Mouse (Mus musculus): ENCODE results near the gene Cpsf7.
"Not testable (repeated sequence)": the region's sequence is repeated elsewhere in the genome, so short reads cannot be mapped to it uniquely, and the experiment has no call there.

The Cpsf7 gene

DNA sequence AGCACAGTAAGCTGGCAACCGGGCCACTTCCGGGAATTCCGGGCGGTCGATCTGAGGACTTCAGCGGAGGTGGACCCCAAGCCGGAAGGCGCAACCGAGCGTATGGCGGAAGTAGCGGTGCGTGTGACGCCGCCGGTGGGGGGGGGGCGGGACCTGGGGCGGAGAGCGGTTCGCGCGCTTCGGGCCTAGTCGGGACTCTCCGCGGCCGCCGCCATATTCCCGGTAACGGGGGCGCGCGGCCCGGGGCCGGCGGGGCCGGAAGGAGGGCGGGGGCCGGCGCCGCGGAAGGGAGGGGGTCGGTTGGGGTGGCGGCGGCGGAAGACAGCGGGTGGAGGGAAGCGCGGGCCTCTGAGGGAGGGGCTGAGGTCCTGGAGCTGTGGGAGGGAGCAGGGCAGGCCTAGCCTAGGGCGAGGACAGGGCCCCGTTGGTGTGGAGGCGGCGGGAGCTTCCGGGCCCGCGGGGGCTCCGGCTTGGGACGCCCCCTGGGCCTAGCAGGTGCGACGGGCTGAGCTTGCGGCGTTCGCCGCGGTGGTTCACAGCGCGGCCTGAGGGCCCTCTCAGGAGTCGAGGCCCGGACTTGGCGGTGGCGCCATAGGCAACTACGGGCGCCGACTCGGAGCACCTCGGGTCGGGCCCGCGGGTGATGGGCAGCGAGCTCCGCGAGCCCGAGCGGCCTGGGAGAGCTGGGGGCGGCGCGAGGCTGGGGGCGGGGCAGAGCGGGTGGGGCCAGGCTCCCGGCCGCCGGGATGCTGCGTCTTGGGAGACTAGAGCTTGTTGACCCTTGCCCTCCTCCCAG is at the start of gene Cpsf7:
Gene Cpsf7, plus strand, starts transcription at position 161 of the 796 bp plus-strand sequence.
- in situ Hi-C loops (cut with MboI, MseI), result no loop called here

DNA sequence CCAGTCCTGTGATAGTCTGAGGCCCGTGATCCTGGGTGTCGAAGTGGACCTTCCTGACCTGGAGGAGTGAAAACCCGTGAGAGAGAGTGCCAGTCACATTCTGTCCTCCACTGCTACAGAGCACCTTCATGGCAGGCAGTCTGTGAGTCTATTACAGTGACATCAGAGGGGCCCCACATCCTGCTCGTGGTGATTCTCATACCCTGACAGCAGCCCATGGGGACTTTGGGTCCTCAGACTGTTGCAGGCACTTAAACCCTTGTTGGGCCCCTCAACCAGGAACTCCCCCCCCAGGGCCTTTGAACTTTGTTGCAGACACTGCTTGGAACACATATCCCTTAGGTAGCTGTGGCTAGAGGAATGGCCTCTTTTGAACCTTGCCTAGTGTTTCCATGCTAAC is 45.5 kb upstream of the Cpsf7 start:
- in situ Hi-C loops (cut with MboI, MseI), result no loop called here

DNA sequence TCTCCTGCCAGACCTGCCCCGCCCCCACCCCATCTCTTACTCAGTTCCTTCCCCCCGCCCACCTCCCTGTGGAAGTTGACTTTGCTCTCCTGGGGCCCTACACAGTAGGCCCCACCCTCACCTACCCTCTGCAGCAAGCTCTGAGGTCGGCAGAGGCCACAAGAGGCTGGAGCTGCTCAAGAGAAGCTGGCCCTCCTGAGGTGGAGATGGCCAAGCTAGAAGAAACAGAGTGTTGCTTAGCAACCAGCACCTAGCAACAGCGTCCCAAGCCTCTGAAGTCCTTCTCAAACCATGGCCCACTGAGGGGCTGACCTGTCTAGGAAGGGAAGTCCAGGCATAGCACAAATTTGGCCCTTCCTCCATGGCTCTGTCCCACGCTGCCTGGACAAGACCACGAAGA is 42.4 kb upstream of the Cpsf7 start, which contains the start of gene Ppp1r32:
Gene Ppp1r32, minus strand, starts transcription at position 226 of the 400 bp plus-strand sequence.
- in situ Hi-C loops (cut with MboI, MseI), result no loop called here

DNA sequence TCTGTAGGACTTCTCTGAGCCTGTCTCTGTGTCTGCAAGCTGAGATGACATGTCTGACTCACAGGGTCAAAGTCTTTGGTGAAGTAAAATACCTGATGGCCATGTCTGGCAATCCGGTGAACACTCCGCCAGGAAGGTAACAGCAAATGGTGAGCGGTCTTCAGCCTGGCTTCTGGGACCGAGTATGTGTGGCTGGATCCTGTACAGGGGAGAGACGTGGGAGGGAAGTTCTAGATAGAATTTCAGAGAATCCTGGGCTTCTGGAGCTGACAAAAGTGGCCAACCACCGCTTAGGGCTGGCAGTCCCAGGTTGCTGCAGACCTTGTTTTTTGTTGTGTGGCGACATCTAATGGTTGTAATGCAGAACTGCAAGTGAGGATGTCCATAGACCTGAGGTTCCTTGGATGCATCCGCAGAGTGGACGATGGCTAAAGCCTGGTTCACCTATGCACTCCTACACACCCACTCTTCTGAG is 38.8 kb upstream of the Cpsf7 start:
- in situ Hi-C loops (cut with MboI, MseI), result loop anchor here (5.0 kb wide), 1 partner anchor 34 kb away; no protein-coding TSS in a partner anchor

DNA sequence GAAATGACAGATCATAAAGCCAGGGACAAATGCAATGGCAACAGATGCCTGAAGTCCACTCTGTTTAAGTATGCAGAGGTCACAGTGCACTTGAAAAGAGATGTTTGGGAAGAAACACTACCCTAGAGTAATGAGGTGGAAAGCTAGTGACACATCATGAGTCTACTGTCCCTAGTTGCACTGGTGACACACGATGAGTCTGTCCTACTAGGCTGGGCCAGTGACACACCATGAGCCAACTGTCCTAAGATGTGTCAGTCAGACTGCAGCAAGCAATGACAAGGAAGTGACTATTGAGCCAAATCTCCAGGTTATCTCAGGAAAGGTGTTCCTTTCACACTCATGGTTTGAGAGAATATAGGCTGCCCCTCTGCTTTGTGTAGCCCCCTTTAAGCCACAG is 29.4 kb upstream of the Cpsf7 start:
- in situ Hi-C loops (cut with MboI, MseI), result no loop called here

DNA sequence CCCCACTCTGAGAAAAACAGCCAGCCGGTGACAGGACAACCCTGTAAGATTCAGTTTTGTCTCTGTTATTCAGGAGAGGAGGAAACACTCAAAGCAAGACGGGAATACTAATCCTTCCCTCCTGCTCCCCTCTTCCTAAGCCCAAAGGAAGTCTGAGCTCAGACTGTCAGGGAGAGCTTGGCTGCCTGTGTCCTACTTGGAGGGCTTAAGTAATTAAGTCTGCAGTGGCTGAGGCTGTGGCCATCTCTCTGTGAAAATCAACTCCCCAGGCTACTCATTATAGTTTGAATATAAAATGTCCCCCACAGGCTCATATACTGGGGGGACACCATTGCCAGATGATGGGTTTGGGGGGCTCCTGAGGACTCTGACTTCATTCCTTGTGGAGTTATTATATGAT is 28.1 kb upstream of the Cpsf7 start:
- in situ Hi-C loops (cut with MboI, MseI), result no loop called here

DNA sequence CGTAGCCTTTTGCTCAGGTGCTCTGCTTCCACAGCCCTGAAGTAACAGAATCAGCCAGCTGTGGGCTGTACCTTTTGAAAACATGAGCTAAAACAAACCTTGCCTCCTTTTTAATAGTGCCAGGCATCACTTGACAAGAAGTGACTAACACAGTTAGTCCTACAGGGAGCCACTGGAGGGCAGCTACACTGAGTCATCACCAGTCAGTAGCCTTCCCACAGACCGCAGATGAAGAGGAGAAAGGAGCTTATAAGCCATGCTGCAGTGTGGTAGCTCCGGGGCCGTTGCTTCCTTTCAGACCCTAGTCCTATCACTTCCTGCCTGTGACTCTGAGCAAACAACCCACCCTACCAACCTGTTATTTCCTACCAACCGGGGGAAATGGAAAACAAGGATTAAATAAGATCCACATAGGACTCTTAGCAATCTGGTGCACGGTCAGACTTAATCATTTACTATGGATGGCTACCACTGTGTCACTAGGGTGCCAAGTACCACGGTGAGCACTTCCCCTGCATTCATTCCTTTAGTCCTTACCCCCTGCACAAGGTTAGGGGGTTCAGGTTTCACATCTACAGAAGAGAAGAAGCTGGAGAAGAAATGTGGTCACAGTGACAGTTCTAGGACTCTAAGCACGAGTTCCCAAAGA is 27.4 kb upstream of the Cpsf7 start:
- in situ Hi-C loops (cut with MboI, MseI), result no loop called here

DNA sequence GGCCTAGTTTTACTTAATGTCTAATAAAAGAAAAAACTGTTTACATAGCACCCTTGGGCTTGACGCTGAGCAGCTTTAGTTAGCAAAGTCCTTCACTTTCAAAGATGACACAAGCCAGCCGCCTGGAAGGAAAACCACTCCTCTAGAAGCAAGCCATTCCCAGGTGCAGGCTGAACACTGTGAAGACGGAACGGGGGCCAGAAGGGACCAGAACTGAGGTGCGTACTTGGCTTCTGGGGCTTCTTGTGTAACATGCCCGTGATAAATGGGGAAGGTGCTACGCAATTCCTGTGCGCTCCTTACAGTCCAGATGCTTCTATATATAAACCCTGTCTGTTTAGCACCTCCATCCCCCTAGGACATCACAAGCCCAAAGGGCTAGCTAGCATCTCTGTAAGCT is 24.5 kb upstream of the Cpsf7 start:
- in situ Hi-C loops (cut with MboI, MseI), result no loop called here

DNA sequence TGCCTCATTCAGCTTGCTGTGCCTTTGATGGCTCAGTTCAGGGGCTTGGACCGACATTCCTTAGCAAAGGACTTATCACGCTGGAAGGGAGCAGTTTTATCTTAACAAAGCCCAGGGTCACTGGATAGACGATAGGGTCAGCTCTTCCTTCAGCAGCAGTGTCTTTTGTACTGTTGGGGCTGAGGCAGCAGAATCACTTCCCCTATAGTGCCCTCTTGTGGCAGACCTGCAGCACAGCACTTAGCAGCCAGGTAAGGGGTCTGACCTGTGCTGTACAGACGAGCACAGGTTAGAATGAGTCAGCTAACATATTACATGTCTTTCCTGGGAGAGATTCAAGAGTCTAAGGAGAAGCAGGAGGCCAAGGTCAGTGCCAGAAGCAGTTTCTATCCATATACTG is 22.5 kb upstream of the Cpsf7 start:
- in situ Hi-C loops (cut with MboI, MseI), result no loop called here

DNA sequence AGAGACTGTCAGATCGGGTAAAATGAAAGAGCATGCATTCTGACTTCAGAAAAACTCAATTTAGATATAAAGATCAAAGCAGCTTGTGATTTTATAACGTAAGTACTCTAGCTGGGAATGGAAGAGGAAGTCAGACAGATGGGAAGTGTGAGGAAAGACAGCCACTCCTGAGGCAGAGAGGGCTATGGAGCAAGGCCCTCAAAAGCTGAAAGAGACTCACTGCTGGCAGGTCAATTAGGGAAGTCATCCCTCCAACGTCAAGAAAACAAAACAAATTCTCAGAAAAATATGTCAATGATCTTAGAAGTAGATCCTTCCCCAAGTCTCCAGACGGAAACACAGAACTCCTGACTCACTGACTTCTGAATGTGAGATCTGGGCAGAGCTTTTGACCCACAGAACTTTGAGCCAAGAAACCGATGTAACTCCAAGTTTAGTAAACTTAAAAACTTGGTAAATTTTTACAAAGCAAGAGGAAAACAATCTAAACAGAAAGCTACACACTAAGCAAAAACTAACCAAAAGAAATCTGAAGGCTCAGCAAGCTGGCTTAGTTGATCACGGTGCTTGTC is 14.2 kb upstream of the Cpsf7 start:
- in situ Hi-C loops (cut with MboI, MseI), result no loop called here

DNA sequence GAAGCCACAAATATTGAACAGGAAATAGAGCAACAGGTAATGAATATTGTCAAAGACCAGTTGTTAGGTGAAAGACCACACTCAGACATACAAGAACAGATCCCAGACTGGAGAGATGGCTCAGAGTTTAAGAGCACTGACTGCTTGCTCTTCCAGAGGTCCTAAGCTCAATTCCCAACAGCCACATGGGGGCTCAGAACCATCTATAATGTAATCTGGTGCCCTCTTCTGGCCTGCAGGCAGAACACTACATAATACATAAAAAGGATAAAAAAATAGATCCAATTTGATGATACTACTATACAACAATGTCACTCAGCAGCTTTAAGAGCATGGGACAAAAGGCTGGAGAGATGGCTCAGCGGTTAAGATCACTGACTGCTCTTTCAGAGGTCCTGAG is 4.7 kb upstream of the Cpsf7 start:
- in situ Hi-C loops (cut with MboI, MseI), result no loop called here

DNA sequence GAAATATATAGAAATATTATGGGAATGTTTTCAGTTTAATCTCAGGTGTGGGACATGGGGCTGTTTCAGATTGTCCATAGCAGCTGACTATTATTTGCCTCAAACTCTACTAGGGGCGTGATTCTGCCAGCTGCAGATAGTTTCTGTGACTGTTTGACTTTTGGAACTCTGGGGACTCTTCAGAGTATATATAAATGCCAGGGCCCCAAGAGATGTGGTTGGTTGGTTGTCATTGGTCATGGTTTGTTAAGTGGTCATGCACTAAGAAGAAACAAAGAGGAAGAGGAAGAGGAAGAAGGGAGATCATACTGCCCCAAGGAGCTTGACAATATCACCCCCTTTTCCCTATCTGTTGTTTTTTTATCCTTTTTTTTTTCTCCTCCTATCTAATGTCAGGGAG is 3.1 kb upstream of the Cpsf7 start:
- in situ Hi-C loops (cut with MboI, MseI), result no loop called here

DNA sequence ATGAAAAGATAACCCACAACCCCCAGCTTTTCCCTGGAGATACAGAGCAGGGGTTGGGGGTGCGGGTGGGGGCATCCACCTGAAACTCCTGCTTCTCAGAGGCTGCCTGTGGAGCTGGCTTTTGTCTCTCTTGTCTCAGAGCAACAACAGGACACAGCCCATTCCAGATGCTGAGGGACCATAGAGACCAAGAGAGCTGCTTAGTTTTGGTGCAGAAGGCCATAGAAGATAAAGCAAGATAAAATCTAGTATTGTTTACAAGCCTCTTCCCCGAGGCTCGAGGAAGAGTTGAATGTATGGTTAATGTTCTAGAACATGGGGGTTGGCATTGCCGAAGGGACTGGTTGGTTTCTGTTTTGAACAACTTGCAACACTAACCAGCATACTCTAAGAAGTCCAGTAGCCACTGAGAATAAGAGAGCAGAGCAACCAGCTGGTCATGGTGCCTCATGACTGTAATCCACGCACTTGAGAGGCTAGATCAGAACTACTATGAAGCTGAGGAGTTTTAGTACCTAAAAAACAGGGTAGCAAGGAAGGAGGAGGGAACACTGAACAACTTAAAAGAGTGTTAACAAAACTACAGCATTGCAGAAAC is 1.5 kb upstream of the Cpsf7 start:
- in situ Hi-C loops (cut with MboI, MseI), result no loop called here

DNA sequence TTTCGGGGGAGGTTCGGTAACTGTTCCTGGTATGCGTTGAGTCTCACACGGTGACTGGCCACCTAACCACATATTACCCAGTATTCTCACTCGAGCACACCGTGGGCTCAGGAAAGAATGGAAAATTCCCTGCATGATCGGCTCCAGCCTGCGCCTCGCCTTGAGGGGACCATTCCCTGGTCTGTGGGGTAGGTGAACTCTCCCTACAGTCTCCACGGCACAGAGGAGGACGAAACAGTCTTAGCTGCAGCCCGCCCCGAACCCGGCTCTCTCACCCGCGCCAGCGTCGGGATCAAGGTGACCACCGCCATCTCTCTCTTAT is 321 bp upstream of the Cpsf7 start:
- in situ Hi-C loops (cut with MboI, MseI), result no loop called here

DNA sequence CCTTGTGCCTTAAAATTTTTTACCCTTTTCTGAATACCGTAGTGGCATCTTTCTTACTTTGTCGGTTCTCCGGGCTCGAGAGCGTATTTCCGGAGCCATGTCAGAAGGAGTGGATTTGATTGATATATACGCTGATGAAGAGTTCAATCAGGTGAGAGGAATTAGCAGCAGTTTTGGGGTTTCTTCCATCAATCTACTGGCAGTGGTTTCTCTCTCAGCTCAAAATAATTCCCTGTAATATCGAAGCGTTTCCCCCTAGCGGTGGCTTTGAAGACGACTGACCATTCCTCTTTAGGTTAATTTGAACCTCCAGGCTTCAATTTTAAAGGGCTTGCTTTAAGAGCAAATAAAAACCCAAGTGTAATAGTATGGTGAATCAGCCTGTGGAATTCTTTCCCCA is 844 bp downstream of the Cpsf7 start, which contains the start of gene Sdhaf2:
Gene Sdhaf2, minus strand, starts transcription at position 233 of the 400 bp plus-strand sequence.
- in situ Hi-C loops (cut with MboI, MseI), result no loop called here

DNA sequence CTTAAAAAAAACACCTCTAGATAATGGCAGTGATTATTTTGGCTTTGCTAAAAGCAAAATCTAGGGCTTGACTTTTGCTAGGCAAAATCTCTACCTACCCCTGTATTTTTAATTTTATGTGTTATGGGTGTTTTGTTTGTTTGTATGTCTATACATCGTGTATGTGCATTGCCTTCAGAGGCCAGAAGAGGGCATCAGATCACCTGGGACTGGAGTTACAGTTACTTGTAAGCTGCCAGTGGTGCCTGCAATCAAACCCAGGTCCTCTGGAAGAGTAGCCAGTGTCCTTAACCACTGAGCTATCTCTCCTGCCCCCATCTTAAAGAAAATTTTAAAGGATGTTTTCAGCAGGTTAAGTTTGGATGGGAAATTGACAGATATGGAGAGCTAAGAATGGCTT is 5.0 kb downstream of the Cpsf7 start:
- in situ Hi-C loops (cut with MboI, MseI), result loop anchor here (10.0 kb wide), 1 partner anchor 1405 kb away; no protein-coding TSS in a partner anchor

DNA sequence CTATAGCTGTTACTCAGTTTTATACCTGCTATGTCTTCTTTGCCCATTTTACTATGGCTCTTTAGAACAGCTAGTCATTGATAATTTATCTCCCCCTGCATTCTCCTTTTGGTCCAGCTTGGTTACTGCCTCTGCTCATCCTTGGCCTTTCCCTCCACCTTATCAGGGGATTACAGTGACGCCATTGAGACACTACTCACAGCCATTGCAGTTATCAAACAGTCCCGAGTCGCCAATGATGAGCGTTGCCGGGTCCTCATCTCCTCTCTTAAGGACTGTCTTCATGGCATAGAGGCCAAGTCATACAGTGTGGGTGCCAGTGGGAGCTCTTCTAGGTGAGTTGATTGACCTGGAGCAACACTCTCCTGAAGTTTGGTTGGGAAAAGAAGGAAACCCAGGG is 14.4 kb downstream of the Cpsf7 start:
- in situ Hi-C loops (cut with MboI, MseI), result loop anchor here (10.0 kb wide), 1 partner anchor 1395 kb away; no protein-coding TSS in a partner anchor

DNA sequence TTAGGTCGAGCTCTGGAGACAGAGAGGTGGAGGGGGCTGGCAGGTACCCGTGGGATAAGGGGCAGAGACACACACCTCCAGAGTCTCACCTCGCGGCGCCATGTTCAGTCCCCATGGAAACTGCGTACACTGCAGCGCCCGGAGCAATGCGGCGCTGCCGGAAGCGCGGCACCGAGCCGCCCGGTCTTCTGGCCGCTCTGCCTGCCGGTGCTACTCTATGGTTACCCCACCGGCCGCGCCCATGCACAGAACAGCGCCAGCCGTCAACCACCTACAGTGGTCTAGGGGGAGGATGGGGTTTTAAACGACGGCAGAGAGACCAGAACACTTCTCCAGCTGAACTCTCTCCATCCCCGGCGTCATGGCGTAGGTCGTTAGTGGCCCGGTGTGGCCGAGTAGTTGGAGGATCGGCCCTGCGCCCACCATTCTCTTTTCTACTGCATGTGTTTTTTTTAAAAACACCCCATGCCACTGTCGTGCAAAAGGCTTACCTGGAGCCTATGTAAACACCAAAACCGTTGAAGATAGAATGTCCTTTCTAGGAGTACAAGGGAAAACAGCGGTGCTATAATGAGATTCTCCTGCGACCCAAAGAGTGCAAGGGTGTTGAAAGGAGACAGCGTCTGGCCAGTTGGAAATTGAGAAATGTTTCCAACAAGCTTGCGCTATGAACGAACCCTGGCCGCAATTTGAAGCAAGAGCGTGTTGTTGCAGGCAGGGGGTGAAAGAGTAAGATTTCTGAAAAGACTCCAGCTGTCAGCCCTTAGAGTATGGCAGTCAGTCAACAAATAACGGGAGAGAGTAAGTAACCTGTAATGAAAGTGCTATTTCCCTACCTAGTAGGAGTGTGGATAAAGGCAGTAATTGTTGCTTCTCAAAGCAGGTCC is 30.8 kb downstream of the Cpsf7 start, which contains the start of gene Tmem216:
Gene Tmem216, minus strand, starts transcription at position 615 of the 887 bp plus-strand sequence.
- in situ Hi-C loops (cut with MboI, MseI), result no loop called here

DNA sequence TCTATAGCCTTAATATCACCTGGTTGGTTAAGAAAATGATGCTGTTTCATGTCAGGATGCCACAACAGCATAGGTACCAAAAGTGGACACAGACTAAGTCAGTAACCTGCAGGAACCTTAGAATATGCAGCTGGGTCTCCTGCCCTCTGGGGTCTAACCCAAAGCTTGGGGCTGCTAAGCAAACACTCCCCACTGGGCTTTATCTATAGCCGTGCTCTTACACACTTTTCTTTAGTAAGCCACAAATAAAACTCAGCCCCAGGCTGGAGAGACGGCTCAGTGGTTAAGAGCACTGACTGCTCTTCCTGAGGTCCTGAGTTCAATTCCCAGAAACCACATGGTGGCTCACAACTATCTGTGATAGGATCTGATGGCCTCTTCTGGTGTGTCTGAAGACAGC is 31.9 kb downstream of the Cpsf7 start:
- in situ Hi-C loops (cut with MboI, MseI), result no loop called here

DNA sequence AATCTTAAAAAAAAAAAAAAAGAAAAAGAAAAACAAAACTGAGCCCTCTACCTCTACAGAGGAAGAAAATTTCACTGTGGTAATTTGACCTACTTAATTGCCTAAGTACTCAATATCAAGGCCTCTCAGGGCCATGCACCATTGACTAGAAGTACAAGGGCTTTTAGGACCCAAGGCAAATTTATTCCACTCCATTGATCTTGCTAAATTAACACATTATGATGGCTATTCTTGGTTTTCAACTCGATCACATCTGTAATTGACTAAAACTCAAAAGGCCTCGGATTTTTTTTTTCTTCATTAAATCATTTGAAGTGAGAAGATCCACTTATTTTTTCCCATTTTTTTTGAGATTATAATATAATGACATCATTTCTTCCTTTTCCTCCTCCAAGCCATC is 32.4 kb downstream of the Cpsf7 start:
- in situ Hi-C loops (cut with MboI, MseI), result no loop called here

DNA sequence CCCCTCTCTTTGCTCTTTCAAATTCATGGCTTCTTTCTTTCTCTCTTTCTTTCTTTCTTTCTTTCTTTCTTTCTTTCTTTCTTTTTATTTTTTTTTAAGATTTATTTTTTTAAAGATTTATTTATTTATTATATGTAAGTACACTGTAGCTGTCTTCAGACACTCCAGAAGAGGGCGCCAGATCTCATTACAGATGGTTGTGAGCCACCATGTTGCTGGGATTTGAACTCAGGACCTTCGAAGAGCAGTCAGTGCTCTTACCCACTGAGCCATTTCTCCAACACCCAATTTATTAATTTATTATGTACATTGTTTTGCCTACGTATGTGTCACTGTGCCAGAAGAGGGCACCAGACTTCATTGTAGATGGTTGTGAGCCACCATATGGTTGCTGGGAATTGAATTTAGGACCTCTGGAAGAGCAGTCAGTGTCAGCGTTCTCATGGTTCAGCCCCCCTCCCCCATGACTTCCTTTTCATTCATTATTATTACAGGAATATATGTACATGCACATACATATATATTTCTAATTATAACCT is 32.8 kb downstream of the Cpsf7 start:
- in situ Hi-C loops (cut with MboI, MseI), result not testable (repeated sequence)
